Mouse (Mus musculus) stomach, embryonic 14.5 days (tissue): ENCODE measurements around the gene Morn1. TPM values are rescaled to one million over a fixed set of nuclear protein-coding genes. Genes with fewer than 3 reads are reported as not detected.

Experiments
- ATAC-seq: fragments of 200-750 bp; cut with Nextera tagmentation; 2 replicates; pipeline ENCODE4 v1.8.0; 2017; ENCODE audit warnings: low read depth, moderate TSS enrichment; ENCODE audit not compliant: insufficient number of reproducible peaks, insufficient read depth, low FRiP score
- H3K27ac ChIP-seq: fragments of 300-500 bp; sonication (generic); 2 replicates; pipeline ENCODE4 v1.5.1; 2014; ENCODE audit warnings: mild to moderate bottlenecking, low read length, moderate library complexity, mixed read lengths
- H3K27me3 ChIP-seq: fragments of 300-500 bp; sonication (generic); 2 replicates; pipeline ENCODE4 v1.6.1; 2014; ENCODE audit warnings: low read length, control low read depth, mixed read lengths; ENCODE audit not compliant: control insufficient read depth, insufficient read depth
- H3K36me3 ChIP-seq: fragments of 300-500 bp; sonication (generic); 2 replicates; pipeline ENCODE4 v1.6.1; 2014; ENCODE audit warnings: mild to moderate bottlenecking, control low read depth, low read length, moderate library complexity, mixed read lengths; ENCODE audit not compliant: control insufficient read depth, insufficient read depth
- H3K4me1 ChIP-seq: fragments of 300-500 bp; sonication (generic); 2 replicates; pipeline ENCODE4 v1.6.1; 2014; ENCODE audit warnings: low read length, control low read depth, mixed read lengths; ENCODE audit not compliant: control insufficient read depth, insufficient read depth
- H3K4me2 ChIP-seq: fragments of 300-500 bp; sonication (generic); replicated peaks from 2 replicates; pipeline ENCODE4 v1.6.1; 2014; ENCODE audit warnings: low read depth, low read length, control low read depth
- H3K4me3 ChIP-seq: fragments of 300-500 bp; sonication (generic); 2 replicates; pipeline ENCODE4 v1.5.1; 2014; ENCODE audit warnings: low read depth, low read length, control low read depth
- H3K9ac ChIP-seq: fragments of 300-500 bp; sonication (generic); replicated peaks from 2 replicates; pipeline ENCODE4 v1.6.1; 2014; ENCODE audit warnings: low read depth, mild to moderate bottlenecking, control low read depth, low read length, moderate library complexity, mixed read lengths
- H3K9me3 ChIP-seq: fragments of 300-500 bp; sonication (generic); 2 replicates; pipeline ENCODE4 v1.6.1; 2016; ENCODE audit warnings: low read depth, low read length, control low read depth; ENCODE audit not compliant: control insufficient read depth
- WGBS: fragments of 180-500 bp; shearing (Covaris S2); extraction: QIAGEN DNeasy Blood & Tissue Kit; methylation state at CpG from one replicate; pipeline ENCODE4 v1.1.7; 2014; 5-methylcytosine and 5-hydroxymethylcytosine counted together
- polyA plus RNA-seq: library from polyadenylated mRNA; unstranded; fragments of >200 nt; fragmentation: Nextera tagmentation; extraction: Ambion mirVana; gene quantifications from 2 replicates; pipeline ENCODE4 v1.2.1, GENCODE M21; 2014

Morn1 gene
- polyA plus RNA-seq, 1 experiment from 2014 or later: 4.8 TPM

DNA sequence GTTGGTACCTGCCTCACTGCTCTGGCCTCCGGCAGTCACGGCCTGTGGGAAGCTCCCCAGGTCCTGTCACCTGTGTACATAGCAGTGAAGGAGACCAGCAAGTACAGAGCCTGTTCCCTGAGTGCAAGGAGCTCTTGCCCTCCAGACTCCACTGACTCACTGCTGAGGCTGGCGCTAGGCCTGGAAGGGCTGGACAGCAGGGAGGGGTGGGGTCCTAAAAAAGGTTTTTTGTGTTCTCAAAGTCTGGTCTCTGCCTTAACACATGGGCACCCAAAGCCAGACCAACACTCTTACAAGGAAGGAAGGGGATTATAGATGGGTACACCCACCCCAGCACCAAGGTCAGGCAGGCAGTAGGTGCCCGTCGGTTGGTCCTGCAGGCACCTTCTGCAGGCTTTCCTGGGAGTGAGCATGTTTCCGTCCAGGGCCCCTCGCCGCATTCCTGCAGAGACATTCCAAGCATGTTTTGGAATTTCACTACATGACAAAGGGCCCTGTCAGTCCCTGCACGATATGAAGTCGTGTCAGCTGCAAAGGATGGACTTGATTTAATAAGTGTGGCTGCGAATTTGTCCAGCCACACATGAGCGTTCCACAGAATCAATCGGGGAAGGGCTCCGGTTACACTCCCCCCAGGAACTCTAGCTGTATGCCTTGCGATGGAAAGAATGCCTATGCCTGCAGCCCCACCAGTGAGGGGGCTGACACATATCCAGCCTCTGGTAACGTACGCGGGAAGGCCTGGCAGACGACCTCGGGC is 47.5 kb downstream of the Morn1 start:
- Histone ChIP-seq H3K4me3 (no peak overlapping the region), H3K4me2 (no peak overlapping the region), H3K4me1 (peaks cover 20% of the 10 kb centered on the region; the same call in 1 of the 2 replicates), H3K9me3 (no peaks in the 10 kb centered on the region), H3K9ac (no peak overlapping the region; the same call in 1 of the 2 replicates), H3K27me3 (no peaks in the 10 kb centered on the region), H3K36me3 (no peaks in the 10 kb centered on the region), H3K27ac (peak overlapping the region; percentile 72)
- ATAC-seq: peak; percentile 69
- 28% methylated on average over 20 of the region's 20 CpGs for WGBS

- Histone ChIP-seq H3K27ac (no peak overlapping the region), H3K4me3 (no peak overlapping the region), H3K27me3 (no peaks in the 10 kb centered on the region), H3K36me3 (no peaks in the 10 kb centered on the region), H3K9ac (no peak overlapping the region), H3K4me2 (no peak overlapping the region), H3K9me3 (no peaks in the 10 kb centered on the region), H3K4me1 (peaks cover 20% of the 10 kb centered on the region; the same call in 1 of the 2 replicates)
- WGBS: 89% methylated on average over 7 of the region's 7 CpGs
- no peak for ATAC-seq
Measured at GRCm38 (mm10) chr4:155134686-155135172, 48.4 kb downstream of the Morn1 start.

GRCm38 (mm10) chr4:155135909-155136585 is 49.7 kb downstream of the Morn1 start:
- no peaks in the 10 kb centered on the region for H3K9me3 ChIP-seq
- H3K4me1 ChIP-seq: peaks cover 22% of the 10 kb centered on the region; the same call in 1 of the 2 replicates
- H3K27me3 ChIP-seq: no peaks in the 10 kb centered on the region
- no peak overlapping the region for H3K4me3 ChIP-seq
- H3K36me3 ChIP-seq: no peaks in the 10 kb centered on the region
- no peak for ATAC-seq
- H3K9ac ChIP-seq: no peak overlapping the region
- H3K27ac ChIP-seq: no peak overlapping the region
- H3K4me2 ChIP-seq: no peak overlapping the region
- 65% methylated on average over 5 of the region's 5 CpGs for WGBS

DNA sequence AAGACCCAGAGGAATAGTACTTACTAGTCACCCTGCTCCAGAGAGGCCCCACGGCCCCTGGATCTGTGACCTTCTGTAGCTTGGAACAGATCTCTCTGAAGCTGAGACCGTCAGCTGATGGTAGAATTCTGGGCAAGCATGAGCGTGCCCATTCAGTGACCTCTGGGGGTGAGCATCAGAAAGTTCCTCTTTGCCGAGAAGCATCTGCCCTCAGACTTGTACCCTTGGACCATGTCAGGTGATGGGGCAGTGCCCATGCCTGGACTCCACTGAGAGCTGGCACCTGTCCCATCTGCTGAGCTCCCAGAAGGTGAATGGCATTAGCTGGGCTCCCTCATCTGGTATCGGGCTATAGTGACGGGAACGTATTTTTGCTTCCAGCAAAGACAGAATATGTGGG is 51.5 kb downstream of the Morn1 start:
- Histone ChIP-seq H3K27ac (no peak overlapping the region), H3K4me2 (no peak overlapping the region), H3K27me3 (no peaks in the 10 kb centered on the region), H3K4me1 (peaks cover 24% of the 10 kb centered on the region; the same call in 1 of the 2 replicates), H3K9me3 (no peaks in the 10 kb centered on the region), H3K4me3 (no peak overlapping the region), H3K9ac (no peak overlapping the region), H3K36me3 (no peaks in the 10 kb centered on the region)
- WGBS: 83% methylated on average over 7 of the region's 7 CpGs
- ATAC-seq: no peak

- 75% methylated on average over 8 of the region's 8 CpGs for WGBS
- Histone ChIP-seq H3K9me3 (no peaks in the 10 kb centered on the region), H3K36me3 (no peaks in the 10 kb centered on the region), H3K4me3 (no peak overlapping the region), H3K4me1 (peaks cover 26% of the 10 kb centered on the region), H3K4me2 (no peak overlapping the region), H3K27me3 (no peaks in the 10 kb centered on the region), H3K27ac (no peak overlapping the region), H3K9ac (no peak overlapping the region)
- no peak for ATAC-seq
Measured at GRCm38 (mm10) chr4:155138451-155138850, 52.1 kb downstream of the Morn1 start.

DNA sequence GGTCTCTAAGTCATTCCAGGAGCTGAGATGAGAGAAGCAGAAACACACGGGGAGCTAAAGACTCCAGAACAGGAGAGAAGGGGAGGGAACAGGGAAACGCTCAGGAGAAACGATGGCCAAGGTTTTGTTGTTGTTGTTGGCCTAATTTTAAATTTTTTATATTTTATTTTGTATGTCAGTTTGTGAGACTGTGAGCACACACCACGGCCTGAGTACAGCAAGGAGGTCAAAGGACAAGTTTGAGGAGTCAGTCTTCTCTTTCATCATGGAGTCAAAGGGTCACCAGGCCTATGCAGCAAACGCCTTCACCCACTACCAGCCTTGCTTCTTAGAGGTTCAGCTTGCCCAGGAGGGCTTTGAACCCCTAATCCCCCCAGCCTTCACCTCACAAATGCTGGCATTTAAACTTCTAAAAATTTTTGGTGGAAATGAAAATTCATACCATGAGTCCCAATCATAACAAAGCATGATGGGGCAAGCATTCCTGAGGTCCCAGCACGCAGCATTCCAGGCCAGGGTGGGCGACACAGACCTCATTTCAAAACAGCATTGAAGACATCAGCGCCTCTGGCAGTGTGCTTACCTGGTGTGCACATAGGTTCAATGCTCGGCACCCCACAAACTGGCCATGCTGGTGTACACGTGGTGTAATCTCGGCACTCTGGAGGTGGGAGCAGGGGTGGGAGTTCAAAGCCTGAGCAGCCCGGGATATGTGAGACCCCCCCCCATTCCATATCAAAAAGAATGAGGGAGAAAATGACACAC is 53.1 kb downstream of the Morn1 start:
- ATAC-seq: no peak
- H3K4me2 ChIP-seq: no peak overlapping the region
- H3K9ac ChIP-seq: no peak overlapping the region
- 75% methylated on average over 12 of the region's 12 CpGs for WGBS
- H3K27ac ChIP-seq: no peak overlapping the region
- H3K9me3 ChIP-seq: no peaks in the 10 kb centered on the region
- H3K27me3 ChIP-seq: no peaks in the 10 kb centered on the region
- no peak overlapping the region for H3K4me3 ChIP-seq
- H3K36me3 ChIP-seq: no peaks in the 10 kb centered on the region
- H3K4me1 ChIP-seq: peaks cover 26% of the 10 kb centered on the region

GRCm38 (mm10) chr4:155140150-155140549 is 53.8 kb downstream of the Morn1 start:
- WGBS: 57% methylated on average over 2 of the region's 2 CpGs
- H3K4me2 ChIP-seq: no peak overlapping the region
- H3K9ac ChIP-seq: no peak overlapping the region
- no peaks in the 10 kb centered on the region for H3K27me3 ChIP-seq
- no peak for ATAC-seq
- no peaks in the 10 kb centered on the region for H3K9me3 ChIP-seq
- H3K4me1 ChIP-seq: peaks cover 33% of the 10 kb centered on the region
- no peak overlapping the region for H3K4me3 ChIP-seq
- H3K36me3 ChIP-seq: no peaks in the 10 kb centered on the region
- no peak overlapping the region for H3K27ac ChIP-seq

DNA sequence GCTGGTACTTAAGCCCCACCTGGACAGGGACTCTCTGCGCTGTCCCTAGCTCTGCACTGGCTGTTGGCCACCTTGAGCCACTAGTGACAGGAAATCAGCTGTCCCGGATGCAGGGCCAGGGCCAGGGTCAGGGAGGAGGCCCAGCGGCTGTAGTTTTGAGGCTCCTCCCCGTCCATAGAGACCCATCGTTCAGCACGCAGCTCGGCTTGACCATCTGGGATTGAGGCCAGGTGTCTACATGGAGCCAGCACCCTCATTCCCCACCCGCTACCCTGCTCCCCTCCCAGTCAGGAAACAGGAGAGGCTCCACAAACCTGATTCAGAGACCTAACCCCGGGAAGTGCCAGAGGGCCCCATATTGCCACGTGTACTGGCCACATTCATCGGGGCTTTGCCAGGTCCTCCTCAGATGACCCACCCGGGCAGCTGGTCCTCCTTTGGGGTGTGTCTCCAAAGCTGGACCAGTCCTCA is 54.5 kb downstream of the Morn1 start:
- 40% methylated on average over 12 of the region's 12 CpGs for WGBS
- no peak for ATAC-seq
- H3K4me3 ChIP-seq: no peak overlapping the region
- no peak overlapping the region for H3K27ac ChIP-seq
- no peak overlapping the region for H3K9ac ChIP-seq
- peaks cover 40% of the 10 kb centered on the region for H3K4me1 ChIP-seq
- no peaks in the 10 kb centered on the region for H3K36me3 ChIP-seq
- no peaks in the 10 kb centered on the region for H3K9me3 ChIP-seq
- no peaks in the 10 kb centered on the region for H3K27me3 ChIP-seq
- no peak overlapping the region for H3K4me2 ChIP-seq
